Mouse (Mus musculus): Measurements from ENCODE around the gene Ust. TPM values are rescaled to one million over a fixed set of nuclear protein-coding genes. Genes with fewer than 3 reads are reported as not detected.
A peak's percentile ranks its signal among the peaks of the same experiment; 100 is the strongest.

Gene Ust
- total RNA-seq, 2 experiments from 2014 or later = 0.21 to 0.47 TPM

DNA sequence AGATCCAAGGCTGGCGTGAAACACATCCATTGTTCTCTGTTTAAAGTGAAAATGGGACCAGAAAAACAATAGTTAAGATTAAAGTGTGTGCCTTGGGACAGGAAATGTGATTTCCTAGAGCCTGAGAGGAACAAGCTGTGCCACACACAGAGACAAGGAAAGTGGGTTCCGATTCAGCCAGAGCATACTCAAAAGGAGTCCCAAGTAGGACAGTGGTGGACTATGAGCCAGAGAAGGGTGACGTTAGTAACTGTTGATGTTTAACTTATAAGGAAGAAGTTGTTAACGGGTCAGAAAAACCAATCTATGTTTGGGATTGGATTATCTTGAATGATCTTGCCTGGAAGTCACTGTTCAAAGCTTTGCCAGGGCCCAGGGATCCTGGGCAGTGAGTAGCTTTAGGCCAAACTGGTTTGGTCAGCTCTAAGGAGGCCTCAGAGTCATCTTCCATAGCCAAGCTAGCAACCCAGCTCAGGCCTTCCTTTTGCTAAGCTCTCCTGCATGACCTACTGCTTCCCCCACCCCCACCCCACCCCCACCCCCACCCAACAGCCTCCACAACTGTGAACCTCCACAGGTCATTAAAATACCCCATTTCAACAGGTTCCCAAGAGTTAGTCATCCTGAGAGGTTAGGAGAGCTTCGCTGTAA, 329.2 kb downstream of the Ust start:
- ATAC-seq (replicated peaks; ENCODE audit: poor library complexity) = no peak

DNA sequence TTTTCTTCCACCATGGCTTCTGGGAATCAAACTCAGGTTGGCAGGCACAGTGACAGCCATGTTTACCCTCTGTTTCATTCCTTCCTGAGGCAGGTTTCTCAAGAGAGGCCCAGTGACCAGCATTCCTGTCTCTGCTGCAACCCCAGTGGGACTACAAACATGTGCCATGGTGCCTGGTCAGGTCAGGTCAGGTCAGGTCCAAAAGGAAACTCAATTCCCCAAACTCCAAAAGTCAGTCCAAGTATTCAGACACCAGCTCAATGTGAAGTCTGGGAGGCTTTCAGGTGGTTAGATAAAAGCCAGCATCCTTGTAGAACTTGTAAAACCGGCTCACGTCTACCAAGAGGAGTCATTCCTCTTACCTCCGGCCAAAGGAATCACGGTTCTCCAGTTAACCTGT, 333.0 kb downstream of the Ust start:
- no peak for ATAC-seq (replicated peaks; ENCODE audit: poor library complexity)

DNA sequence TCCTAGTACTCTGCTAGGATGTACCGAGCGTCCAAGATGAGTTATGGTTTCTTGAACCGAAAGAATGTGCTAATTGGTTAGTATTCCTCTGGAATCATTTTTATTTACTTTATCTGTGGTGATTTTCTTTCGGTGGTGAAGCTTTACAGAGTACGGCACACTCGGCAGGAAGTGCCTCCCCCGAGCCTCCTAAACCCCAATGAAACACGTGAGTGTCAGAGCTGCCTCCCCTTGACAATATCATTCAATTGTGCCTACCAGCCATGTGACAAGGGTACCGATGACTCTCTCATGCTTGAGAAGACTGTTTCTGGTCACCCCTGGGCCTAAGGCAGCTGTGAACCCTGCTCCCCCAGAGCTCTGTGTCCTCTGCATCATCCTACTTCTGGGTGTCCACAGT, 333.9 kb downstream of the Ust start:
- ATAC-seq (replicated peaks; ENCODE audit: poor library complexity) = peak; percentile 26; the same call in 1 of the 2 replicates

GRCm38 (mm10) chr10:8183171-8183570, 335.5 kb downstream of the Ust start:
- no peak for ATAC-seq (replicated peaks; ENCODE audit: poor library complexity)

GRCm38 (mm10) chr10:8181596-8182185, 336.9 kb downstream of the Ust start:
- no peak for ATAC-seq (replicated peaks; ENCODE audit: poor library complexity)

DNA sequence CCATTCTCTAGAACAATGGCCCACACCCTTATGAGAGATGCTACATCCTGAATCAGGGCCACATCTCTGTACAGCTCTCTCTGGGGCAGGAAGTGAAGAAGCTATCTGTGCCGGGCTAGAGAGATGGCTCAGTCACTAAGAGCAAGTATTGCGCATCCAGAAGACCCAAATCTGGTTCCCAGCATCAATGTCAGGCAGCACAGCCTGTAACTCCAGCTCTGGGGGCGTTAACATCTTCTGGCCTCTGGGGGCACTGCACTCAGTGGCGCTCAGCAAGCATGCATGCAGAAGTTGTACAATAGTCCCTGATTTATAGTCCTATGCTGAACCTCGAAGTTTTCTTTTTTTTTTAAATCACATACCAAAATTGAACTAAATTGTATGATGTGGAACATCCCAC, 341.0 kb downstream of the Ust start:
- peak; percentile 69 for ATAC-seq (replicated peaks; ENCODE audit: poor library complexity)

DNA sequence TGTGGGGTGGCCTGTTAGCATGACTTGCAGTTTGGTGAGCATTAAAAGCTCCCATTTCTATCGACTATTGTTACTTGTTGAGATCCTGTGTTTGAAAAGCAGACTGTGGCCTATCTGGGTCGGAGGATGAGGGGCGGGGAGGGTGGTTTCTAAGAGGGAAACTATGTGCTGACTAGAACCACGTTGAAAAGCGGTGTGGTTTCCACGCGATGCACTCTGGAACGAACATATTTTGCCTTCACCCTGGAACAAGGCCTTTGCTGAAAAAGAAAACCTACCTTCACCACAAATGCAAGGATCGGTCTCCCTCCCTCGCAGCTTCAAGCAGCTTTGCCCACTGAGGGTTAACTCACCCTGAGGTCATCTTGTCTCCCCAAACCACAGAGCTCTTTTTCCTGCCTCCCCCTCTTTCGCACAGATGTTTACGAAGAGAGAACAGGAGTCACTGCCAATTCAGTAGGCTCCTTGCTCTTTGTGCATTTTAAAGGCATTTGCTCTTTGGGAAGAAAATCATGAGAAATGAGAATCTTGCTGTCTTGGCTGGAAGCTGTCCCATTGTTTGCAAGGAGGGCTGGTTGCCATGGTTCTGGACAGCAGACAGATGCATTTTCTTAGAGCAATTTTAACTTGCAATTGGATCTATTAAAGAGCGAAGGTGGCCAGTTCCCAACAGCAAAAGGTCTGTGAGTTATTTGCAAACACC, 342.1 kb downstream of the Ust start:
- ATAC-seq (replicated peaks; ENCODE audit: poor library complexity) = peak; percentile 62

- no peak for ATAC-seq (replicated peaks; ENCODE audit: poor library complexity)
Observed at GRCm38 (mm10) chr10:8176008-8176350, 342.6 kb downstream of the Ust start.

DNA sequence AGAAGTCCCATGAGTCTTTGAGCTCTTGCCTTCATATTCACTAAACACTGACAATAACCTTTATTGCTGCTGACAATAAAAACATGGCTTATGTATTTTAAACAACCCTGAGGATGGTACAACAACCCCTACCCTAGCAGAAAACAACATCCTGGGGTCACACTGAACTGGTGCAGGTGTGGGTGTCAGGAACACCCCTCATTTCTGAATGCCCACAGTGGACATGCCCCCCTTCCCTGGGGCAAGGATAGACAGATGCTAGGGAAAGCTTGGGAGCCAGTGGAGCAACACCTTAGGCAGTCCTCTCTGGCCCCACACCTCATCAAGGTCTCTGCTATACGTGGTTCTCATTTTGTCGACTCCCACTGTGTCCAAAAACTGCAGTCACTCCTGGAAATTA, 343.9 kb downstream of the Ust start:
- ATAC-seq (replicated peaks; ENCODE audit: poor library complexity) = no peak

DNA sequence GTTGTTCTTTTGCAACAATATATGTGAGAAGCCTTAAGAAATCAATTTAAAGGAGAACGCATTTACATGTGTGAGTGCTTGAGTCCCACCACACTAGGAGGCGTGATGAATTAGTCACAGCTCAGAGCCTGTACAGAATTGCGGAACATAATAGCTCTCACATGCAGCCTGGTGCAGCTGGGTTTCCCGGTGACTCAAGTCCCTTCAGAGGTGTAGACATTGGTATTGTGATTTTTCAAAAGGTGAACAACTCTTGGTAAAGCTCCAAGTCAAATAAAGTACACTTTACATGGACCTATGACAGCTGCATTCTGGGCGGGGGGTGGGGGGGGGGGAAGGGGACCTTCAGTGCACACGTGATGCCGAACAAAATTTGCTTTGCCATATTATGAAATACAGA, 344.4 kb downstream of the Ust start:
- no peak for ATAC-seq (replicated peaks; ENCODE audit: poor library complexity)

DNA sequence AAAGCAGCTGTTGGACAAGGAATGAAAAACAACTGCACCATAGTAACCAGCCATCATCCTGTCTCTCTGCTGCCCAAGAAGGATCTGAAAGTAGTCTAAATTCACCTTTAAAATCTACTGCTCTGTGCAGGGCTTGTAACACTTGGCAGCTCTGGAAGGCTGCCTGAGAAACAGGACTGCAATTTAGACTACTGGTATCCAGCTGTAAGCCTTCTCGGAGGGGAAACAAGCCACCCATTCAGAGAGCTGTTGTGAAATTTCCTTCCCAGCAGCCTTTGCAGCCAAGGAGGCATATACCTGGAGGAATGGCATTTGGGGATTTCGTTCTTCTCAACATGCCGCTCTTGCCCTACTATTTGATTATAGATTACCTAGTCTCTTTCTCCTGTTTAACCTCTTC, 345.6 kb downstream of the Ust start:
- ATAC-seq (replicated peaks; ENCODE audit: poor library complexity) = no peak

- ATAC-seq (replicated peaks; ENCODE audit: poor library complexity) = no peak
Observed at GRCm38 (mm10) chr10:8171556-8171955, 347.1 kb downstream of the Ust start.
